Mouse (Mus musculus): ENCODE data around the gene Zfp661. TPM values are rescaled to one million over a fixed set of nuclear protein-coding genes. Genes with fewer than 3 reads are reported as not detected.

Gene Zfp661
- polyA plus RNA-seq, 1 experiment from 2014 or later = 4.0 TPM

Other genes with a start within 250 kb of the Zfp661 start
- gene Astl, start 248.5 kb downstream of the Zfp661 start, polyA plus RNA-seq (2015; fragmentation: Nextera tagmentation; extraction: Ambion mirVana) = not detected in 2 replicates
- gene Adra2b, start 223.9 kb downstream of the Zfp661 start, polyA plus RNA-seq (2015; fragmentation: Nextera tagmentation; extraction: Ambion mirVana) = 2.6 and 3.2 TPM in 2 replicates
- gene Gpat2, start 161.9 kb downstream of the Zfp661 start, polyA plus RNA-seq (2015; fragmentation: Nextera tagmentation; extraction: Ambion mirVana) = 0.15 and 0.30 TPM in 2 replicates
- 24.6 and 25.2 TPM in 2 replicates for gene Fahd2a, start 142.5 kb downstream of the Zfp661 start, polyA plus RNA-seq (2015; fragmentation: Nextera tagmentation; extraction: Ambion mirVana)
- 2.5 and 3.0 TPM in 2 replicates for gene Kcnip3, start 65.0 kb downstream of the Zfp661 start, polyA plus RNA-seq (2015; fragmentation: Nextera tagmentation; extraction: Ambion mirVana)
- gene Prom2, start 45.6 kb downstream of the Zfp661 start, polyA plus RNA-seq (2015; fragmentation: Nextera tagmentation; extraction: Ambion mirVana) = 10.4 and 11.4 TPM in 2 replicates
- 127 and 136 TPM in 2 replicates for gene Mrps5, start 128 bp upstream of the Zfp661 start, polyA plus RNA-seq (2015; fragmentation: Nextera tagmentation; extraction: Ambion mirVana)
- 26.4 and 62.1 TPM in 2 replicates for gene Mal, start 69.6 kb upstream of the Zfp661 start, polyA plus RNA-seq (2015; fragmentation: Nextera tagmentation; extraction: Ambion mirVana)
- gene Mall, start 142.8 kb upstream of the Zfp661 start, polyA plus RNA-seq (2015; fragmentation: Nextera tagmentation; extraction: Ambion mirVana) = 19.2 and 24.9 TPM in 2 replicates
- 24.9 and 25.0 TPM in 2 replicates for gene Nphp1, start 201.8 kb upstream of the Zfp661 start, polyA plus RNA-seq (2015; fragmentation: Nextera tagmentation; extraction: Ambion mirVana)
- 39.1 and 43.5 TPM in 2 replicates for gene Mtln, start 205.4 kb upstream of the Zfp661 start, polyA plus RNA-seq (2015; fragmentation: Nextera tagmentation; extraction: Ambion mirVana)
- 36.9 and 45.5 TPM in 2 replicates for gene Bub1, start 244.8 kb upstream of the Zfp661 start, polyA plus RNA-seq (2015; fragmentation: Nextera tagmentation; extraction: Ambion mirVana)